Mouse (Mus musculus): Measurements from ENCODE around the gene Ttc24. TPM values are rescaled to one million over a fixed set of nuclear protein-coding genes. Genes with fewer than 3 reads are reported as not detected.

Gene Ttc24
- polyA plus RNA-seq, 2 experiments, result not detected

DNA sequence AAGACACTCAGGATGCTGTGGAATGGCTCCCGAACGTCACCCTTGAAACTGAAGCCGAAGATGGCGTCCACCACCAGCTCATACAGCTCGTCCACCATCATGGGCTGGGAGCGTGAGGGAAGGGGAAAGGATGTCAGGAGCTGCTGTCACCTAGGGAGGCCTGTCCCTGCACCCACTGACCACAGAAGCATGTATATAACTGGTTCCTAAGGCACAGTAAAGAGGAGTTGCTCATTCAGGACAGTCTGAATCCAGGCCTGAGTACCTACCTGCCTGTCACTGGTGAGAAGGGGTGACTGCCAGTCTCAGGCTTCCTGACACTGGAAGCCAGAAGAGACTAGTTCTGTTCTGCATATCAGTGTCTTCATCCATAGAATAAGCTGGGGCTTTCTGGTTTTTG lies 21.1 kb downstream of the Ttc24 start:
- H3K36me3 ChIP-seq (replicated peaks; ENCODE audit: control insufficient read depth, insufficient read depth, low read depth), result peaks cover 14% of the 10 kb centered on the region
- 77% methylated on average over 6 of the region's 6 CpGs for WGBS (ENCODE audit: insufficient replicate concordance)
- no peak for DNase-seq (ENCODE audit: low read depth in 3 of 3, low spot score in 3 of 3)
- no peak overlapping the region; the same call in 1 of the 2 replicates for H3K9ac ChIP-seq (replicated peaks)
- no peak overlapping the region for H3K4me3 ChIP-seq (ENCODE audit: insufficient read depth in 1 of 2, low read depth in 2 of 2, low read length in 2 of 2)
- no peaks in the 10 kb centered on the region for H3K9me3 ChIP-seq (ENCODE audit: control insufficient read depth, low read length)
- H3K27ac ChIP-seq, result no peak overlapping the region
- no peak for TF ChIP-seq EP300 (IDR thresholded peaks at IDR 0.05; ENCODE audit: low read depth)
- H3K27me3 ChIP-seq (ENCODE audit: control insufficient read depth, insufficient read depth, low read length), result no peaks in the 10 kb centered on the region
- no peaks in the 10 kb centered on the region; a peak in 3 of 4 replicates for H3K4me1 ChIP-seq (replicated peaks; ENCODE audit: control insufficient read depth in 2 of 2, insufficient read depth in 2 of 2, low read length in 1 of 2)
- no peak for ATAC-seq (ENCODE audit: insufficient read depth)
- peak overlapping the region; percentile 90; the same call in 1 of the 2 replicates for H3K4me2 ChIP-seq (ENCODE audit: low read depth)

DNA sequence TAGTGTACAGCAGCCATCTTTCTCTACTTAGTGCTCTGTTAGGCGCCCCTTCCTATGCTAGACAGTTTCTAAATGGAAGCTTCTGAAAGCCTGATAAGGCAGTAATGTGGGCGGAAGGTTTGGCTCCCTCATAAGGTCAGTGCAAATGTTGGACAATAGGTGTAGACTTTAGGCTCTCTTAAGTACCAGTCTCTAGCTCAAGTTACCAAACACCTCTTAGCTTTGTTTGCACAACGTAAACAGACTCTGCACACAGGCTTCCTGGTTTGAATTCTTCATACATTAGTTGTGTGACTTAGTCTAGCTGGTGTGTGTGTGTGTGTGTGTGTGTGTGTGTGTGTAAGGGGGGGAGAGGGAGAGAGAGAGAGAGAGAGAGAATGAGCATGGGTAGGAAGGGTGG lies 28.6 kb downstream of the Ttc24 start:
- no peak for DNase-seq (ENCODE audit: low read depth in 3 of 3, low spot score in 3 of 3)
- TF ChIP-seq EP300 (IDR thresholded peaks at IDR 0.05; ENCODE audit: low read depth), result no peak
- no peak for TF ChIP-seq CTCF (IDR thresholded peaks at IDR 0.05; ENCODE audit: low read depth)
- Histone ChIP-seq H3K9ac (replicated peaks) (no peak overlapping the region), H3K27ac (no peak overlapping the region), H3K9me3 (ENCODE audit: control insufficient read depth, low read length) (no peaks in the 10 kb centered on the region), H3K27me3 (ENCODE audit: control insufficient read depth, insufficient read depth, low read length) (no peaks in the 10 kb centered on the region), H3K36me3 (replicated peaks; ENCODE audit: control insufficient read depth, insufficient read depth, low read depth) (peaks cover 13% of the 10 kb centered on the region), H3K4me1 (replicated peaks; ENCODE audit: control insufficient read depth in 2 of 2, insufficient read depth in 2 of 2, low read length in 1 of 2) (peaks cover 0 to 1% of the 10 kb centered on the region in 2 experiments; a peak in 1 of 4 replicates), H3K4me2 (ENCODE audit: low read depth) (no peak overlapping the region), H3K4me3 (ENCODE audit: insufficient read depth in 1 of 2, low read depth in 2 of 2, low read length in 2 of 2) (no peak overlapping the region)
- WGBS (ENCODE audit: insufficient replicate concordance), result 52% methylated on average over 3 of the region's 3 CpGs
- no peak for ATAC-seq (ENCODE audit: insufficient read depth)

DNA sequence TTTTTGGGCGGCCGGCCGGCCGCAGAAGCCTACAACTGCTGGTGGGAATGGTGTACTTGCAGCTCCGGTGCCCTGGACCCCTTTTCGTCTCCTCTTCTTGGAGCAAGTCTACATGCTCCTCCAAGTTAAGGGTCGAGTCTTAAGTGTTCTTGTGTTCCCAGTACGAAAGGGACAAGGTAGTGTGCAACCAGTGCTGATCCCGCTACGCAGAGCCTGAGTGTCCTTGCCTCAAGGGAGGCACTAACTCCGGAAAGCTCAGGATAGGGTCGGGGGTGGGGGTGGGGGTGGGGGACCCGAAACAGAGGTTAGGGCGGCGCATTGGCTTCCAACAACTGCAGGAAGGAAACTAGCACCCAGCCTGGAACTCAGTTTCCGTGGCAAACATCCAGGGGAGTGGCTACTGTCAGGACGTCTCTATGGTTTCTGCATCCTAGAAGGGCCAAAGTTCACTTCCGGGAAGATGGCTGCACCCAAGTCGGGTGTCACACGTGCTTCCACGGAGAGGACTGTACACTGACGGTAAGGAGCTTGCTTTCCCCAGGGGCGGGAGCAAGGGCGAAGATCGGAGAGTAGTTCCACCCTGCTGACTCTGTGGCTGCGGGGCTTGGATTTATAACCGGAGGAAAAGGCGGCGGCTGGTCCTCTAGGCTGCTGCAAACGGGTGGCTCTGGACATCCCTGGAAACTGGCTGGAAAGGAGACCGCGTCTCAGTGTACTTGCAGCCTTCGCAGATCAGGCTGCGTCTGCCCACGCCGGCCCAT lies 35.3 kb downstream of the Ttc24 start, which contains the start of gene Gpatch4:
Gene Gpatch4, plus strand, starts transcription at position 448 of the 761 bp plus-strand sequence.
- H3K36me3 ChIP-seq (replicated peaks; ENCODE audit: control insufficient read depth, insufficient read depth, low read depth), result no peaks in the 10 kb centered on the region; the same call in 1 of the 2 replicates
- TF ChIP-seq CTCF (IDR thresholded peaks at IDR 0.05; ENCODE audit: low read depth) (no peak), EP300 (IDR thresholded peaks at IDR 0.05; ENCODE audit: low read depth) (peak; percentile 19; the same call in 1 of the 2 replicates)
- 7% methylated on average over 36 of the region's 36 CpGs for WGBS (ENCODE audit: insufficient replicate concordance)
- no peak within 1 kb of the TSS for H3K27ac ChIP-seq
- peak within 1 kb of the TSS; percentile 83 for H3K4me2 ChIP-seq (ENCODE audit: low read depth)
- H3K9me3 ChIP-seq (ENCODE audit: control insufficient read depth, low read length), result no peaks in the 10 kb centered on the region
- peak within 1 kb of the TSS; percentile 75 to 95 for H3K4me3 ChIP-seq (ENCODE audit: insufficient read depth in 1 of 2, low read depth in 2 of 2, low read length in 2 of 2)
- H3K4me1 ChIP-seq (replicated peaks; ENCODE audit: control insufficient read depth in 2 of 2, insufficient read depth in 2 of 2, low read length in 1 of 2), result peaks cover 4 to 7% of the 10 kb centered on the region in 2 experiments
- H3K9ac ChIP-seq (replicated peaks), result peak within 1 kb of the TSS; percentile 69
- H3K27me3 ChIP-seq (ENCODE audit: control insufficient read depth, insufficient read depth, low read length), result peaks cover 2% of the 10 kb centered on the region; the same call in 1 of the 2 replicates
- DNase-seq (ENCODE audit: low read depth in 3 of 3, low spot score in 3 of 3) (peak; percentile 88 to 92 (median 89)), ATAC-seq (ENCODE audit: insufficient read depth) (peak; percentile 88)

DNA sequence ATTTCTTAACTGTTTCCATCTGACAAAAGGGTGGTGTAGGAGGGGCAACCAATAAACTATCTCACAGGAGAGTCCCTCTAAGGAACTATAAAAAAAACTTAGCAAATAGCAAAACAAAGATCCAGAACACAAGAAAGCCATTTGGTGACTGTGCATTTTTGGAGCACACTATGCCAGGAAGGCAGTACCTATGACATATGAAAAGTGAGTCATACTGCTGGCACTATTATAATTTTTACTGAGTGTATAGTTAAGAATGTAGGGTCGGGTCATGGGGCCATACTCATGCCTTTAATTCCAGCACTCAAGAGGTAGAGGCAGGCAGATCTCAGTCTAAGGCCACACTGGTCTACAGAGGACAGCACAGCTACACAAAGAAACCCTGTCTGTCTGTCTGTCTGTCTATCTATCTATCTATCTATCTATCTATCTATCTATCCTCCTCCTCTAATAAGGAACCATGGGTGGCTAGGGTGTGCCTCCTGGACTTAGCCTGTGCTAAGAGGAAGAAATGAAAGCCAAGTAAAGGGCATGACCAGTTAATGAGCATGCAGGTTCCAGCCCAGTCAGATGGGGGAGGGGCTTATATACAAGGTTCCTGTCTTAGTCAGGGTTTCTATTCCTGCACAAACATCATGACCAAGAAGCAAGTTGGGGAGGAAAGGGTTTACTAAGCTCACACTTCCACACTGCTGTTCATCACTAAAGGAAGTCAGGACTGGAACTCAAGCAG lies 42.4 kb downstream of the Ttc24 start:
- Histone ChIP-seq H3K36me3 (replicated peaks; ENCODE audit: control insufficient read depth, insufficient read depth, low read depth) (no peaks in the 10 kb centered on the region), H3K9ac (replicated peaks) (no peak overlapping the region), H3K4me1 (replicated peaks; ENCODE audit: control insufficient read depth in 2 of 2, insufficient read depth in 2 of 2, low read length in 1 of 2) (no peaks in the 10 kb centered on the region), H3K4me3 (ENCODE audit: insufficient read depth in 1 of 2, low read depth in 2 of 2, low read length in 2 of 2) (no peak overlapping the region), H3K27me3 (ENCODE audit: control insufficient read depth, insufficient read depth, low read length) (peaks cover 9% of the 10 kb centered on the region), H3K27ac (no peak overlapping the region), H3K9me3 (ENCODE audit: control insufficient read depth, low read length) (no peaks in the 10 kb centered on the region), H3K4me2 (ENCODE audit: low read depth) (no peak overlapping the region)
- 35% methylated on average over 1 of the region's 1 CpGs for WGBS (ENCODE audit: insufficient replicate concordance)
- TF ChIP-seq EP300 (IDR thresholded peaks at IDR 0.05; ENCODE audit: low read depth) (no peak), CTCF (IDR thresholded peaks at IDR 0.05; ENCODE audit: low read depth) (no peak)
- ATAC-seq (ENCODE audit: insufficient read depth), result no peak
- no peak for DNase-seq (ENCODE audit: low read depth in 3 of 3, low spot score in 3 of 3)

DNA sequence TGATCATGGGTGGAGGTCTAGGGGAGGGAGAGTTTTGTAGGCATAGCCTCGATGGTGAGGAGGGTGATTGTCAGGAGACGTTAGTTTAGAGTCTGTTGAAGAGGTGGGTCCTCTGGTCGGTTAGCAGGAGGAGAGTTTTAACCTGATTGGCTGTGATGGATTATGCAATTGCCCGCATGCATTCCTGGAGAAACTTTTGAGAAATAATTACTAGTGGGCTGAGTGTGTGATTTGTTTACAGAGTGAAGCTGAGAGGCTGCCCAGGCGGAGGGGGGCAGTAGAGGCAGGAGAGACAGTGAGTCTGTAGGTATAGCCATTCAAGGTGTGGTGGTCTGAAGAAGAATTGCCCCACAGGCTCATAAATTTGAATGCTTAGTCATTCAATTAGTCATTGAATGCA lies 44.6 kb downstream of the Ttc24 start:
- no peak for ATAC-seq (ENCODE audit: insufficient read depth)

More for the DNA sequence above, 44.6 kb downstream of the Ttc24 start:
- Histone ChIP-seq H3K9ac (replicated peaks) (no peak overlapping the region), H3K27ac (no peak overlapping the region), H3K36me3 (replicated peaks; ENCODE audit: control insufficient read depth, insufficient read depth, low read depth) (no peaks in the 10 kb centered on the region), H3K4me3 (ENCODE audit: insufficient read depth in 1 of 2, low read depth in 2 of 2, low read length in 2 of 2) (no peak overlapping the region), H3K4me2 (ENCODE audit: low read depth) (no peak overlapping the region), H3K27me3 (ENCODE audit: control insufficient read depth, insufficient read depth, low read length) (peaks cover 10% of the 10 kb centered on the region), H3K9me3 (ENCODE audit: control insufficient read depth, low read length) (no peaks in the 10 kb centered on the region), H3K4me1 (replicated peaks; ENCODE audit: control insufficient read depth in 2 of 2, insufficient read depth in 2 of 2, low read length in 1 of 2) (no peaks in the 10 kb centered on the region)
- 38% methylated on average over 5 of the region's 5 CpGs for WGBS (ENCODE audit: insufficient replicate concordance)
- TF ChIP-seq EP300 (IDR thresholded peaks at IDR 0.05; ENCODE audit: low read depth), result no peak
- TF ChIP-seq CTCF (IDR thresholded peaks at IDR 0.05; ENCODE audit: low read depth), result no peak
- no peak for DNase-seq (ENCODE audit: low read depth in 3 of 3, low spot score in 3 of 3)

All from liver, embryonic 14.5 days (tissue).